Mouse (Mus musculus): ENCODE results near the gene Kirrel.

Gene Kirrel

DNA sequence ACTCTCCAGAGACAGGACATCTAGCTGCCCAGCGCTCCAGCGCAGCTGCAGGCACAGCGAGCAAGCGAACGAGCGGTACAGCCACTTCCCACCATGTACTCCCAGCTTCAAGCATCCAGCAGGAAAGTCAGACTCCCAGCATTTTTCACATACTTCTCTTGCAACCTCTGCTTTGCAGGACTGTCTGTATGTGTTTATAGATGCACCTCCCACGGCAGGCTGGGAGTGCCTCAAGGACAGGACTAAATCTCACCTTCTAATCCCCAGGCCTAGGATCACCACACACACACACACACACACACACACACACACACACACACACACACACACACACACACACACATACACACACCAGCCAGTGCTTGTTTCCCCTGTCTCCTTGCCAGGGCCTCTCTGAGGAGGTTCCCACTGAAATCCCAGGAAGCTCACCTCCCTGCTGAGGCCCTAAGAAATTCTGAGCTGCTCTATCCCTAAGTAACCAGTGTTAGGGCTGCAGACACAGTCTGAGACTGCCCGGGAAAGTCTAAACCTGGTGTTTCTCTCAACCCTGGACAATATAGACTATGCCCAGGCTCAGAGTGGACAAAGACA lies 9.2 kb downstream of the Kirrel start:
- peak in 1 of 2 experiments; percentile 30 for DNase-seq

DNA sequence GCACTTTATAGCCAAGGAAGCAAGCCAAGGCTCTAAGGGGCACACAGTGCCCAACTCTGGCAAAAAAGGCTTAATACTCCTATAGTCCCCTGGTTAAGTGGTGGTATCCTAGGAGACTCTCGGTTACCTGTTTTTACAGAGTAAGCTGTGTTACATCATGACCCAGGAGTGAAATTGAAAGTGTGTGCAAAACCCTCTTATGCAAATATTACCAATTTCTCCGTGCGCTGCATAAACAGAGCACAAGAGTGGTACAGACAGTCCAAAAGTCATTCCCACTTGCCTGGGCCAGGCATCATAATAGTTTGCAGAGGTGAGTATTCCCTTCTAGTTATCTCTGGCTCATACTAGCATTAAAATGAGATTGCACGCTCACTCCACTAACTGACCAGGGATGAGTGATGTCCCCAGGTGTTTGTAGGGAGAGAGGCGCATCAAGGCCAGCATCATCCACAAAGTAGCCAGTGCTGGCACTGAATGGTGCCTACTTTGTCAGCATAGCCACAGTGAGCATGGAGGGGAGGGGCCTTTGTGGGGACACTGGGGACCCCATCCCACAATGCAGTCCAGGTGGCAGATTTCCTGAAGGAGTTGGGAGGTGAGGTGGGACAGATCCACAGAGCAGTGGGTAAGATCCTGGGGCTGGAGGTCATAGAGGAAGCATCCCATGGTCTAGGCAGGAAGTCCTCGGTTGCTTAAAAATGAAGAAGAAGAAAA lies 10.3 kb downstream of the Kirrel start:
- DNase-seq = no peak

DNA sequence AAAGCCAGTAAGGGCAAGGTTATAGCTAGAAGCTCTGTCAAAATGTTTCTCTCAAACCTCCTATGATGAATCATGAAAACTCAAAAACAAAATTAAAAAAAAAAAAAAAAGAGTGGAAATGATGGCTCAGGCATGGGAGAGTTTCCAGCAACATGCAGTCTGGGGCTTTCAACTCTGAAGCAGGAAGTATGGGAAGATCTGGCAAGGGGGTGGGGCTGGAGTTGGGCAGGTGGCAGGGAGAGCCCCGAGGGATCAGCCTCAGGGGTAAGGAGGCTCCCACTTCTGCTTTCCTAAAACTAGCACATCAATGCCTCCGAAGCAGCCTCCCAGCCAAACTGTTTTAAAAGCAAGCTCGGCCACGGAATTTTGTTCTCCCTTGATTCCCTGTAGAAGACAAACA lies 11.4 kb downstream of the Kirrel start:
- no peak for DNase-seq

DNA sequence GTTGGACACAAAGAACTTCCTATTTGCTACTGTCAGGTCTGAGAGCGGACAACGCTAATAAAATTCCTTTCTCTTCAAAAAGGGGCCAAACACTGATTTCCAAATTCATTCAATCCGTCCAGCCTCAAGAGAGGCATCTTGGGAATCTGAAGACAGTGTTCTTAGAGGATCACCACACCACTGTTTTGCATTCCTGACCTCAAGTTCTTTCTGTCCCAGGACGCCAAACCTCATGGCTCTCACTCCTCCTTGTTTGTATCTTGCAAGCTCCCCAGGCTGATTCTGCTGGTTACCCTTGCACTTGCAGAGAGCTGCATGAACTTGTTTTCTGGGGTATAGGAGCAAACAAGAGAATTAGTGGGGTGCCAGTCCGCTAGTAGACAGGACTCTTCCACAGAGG lies 12.2 kb downstream of the Kirrel start:
- DNase-seq = peak in 1 of 2 experiments; percentile 42

DNA sequence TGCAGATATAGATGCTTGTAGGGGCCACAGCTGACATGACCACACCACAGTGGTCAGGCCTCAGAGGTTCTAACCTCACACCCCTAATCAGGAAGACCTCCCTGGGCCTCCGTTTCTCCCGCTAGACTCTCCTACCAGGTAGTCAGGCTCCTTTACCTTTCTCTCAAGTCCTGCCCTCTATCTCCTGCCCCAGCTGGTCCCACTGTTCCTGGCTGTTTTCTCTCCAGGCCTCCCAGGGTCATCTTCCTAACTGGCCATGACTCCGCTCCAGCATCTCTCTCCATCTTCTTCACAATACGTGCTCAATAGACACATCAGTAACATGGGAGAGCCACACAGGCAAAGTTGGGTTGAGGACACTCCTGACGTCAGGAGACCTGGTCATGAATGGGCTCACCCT lies 12.9 kb downstream of the Kirrel start:
- DNase-seq = no peak

DNA sequence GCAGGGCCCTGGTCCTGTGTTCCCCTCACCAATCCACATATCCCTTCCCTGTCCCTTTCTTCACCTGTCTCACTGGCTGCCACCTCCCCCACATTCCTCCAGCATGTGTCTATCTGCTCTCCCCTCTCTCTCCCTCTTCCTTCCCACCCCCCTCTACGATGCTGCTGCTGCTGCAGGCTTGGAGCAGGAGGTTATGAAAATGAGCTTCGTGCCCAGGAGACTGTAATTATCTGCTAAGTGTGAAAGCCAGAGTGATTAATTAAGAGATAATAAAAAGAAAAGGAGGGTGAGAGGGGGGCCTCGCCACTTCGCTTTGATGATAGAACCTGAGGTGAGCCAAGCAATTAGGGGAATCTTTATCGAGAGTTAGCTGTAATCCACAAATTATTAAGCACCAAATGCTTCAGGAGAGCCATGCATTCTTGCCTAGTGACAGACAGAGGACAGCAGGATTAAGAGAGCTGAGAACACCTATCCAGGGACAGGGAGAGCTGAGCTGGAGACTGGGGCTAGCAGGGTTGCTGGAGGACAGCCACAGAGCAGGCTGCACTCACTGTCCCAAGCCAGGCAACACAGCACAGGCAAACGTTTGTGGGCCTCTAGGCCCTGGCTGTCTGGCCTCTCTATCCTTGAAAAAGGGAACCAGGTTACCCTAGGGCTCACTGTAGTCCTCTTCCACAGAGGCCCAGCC lies 13.6 kb downstream of the Kirrel start:
- DNase-seq = no peak

DNA sequence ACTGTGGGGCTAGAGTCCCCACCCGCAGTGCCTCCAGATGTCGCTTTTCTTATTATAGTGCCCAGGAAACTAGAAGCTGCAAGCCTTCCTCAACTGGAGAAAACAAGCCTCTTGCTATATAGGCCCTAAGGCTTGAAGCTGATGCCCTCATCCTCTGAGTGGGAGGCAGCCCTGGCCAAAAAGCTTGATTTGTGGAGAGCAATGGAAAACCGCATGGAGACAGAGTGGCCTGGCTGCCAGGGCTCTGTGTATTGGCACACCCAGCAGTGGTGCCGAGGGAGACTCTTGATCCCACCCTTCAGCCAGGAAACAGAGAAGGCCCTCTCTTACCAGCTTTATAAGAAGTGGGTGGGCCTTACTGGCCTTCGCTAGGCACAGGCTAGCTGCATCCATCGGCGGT lies 15.4 kb downstream of the Kirrel start:
- DNase-seq = no peak

DNA sequence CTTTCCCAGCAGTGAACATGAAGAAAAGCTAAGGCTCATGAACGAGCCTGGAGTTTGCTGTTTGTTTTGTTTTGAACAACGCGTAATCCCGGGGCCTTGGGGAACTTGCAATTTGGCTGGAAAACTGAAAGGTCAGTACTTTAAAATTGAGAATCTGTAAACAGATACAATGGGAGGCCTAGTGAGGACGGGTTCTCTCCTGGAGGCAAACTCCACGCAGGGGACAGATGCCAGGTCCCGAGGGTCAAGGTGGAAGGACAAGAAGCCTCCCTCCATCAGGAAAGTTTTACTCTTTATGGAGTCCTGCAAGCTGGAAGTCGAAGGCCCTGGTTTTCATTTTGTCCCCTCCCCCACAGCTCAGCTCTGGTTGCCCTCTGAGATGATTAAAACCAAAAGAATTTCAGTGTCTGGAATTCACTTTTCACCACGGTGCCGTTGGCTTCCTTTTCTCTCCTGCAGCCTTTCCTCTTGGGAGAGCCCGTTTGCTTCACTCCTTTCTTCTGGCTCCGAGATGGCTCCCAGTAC lies 16.7 kb downstream of the Kirrel start:
- peak; percentile 34 to 35 for DNase-seq

DNA sequence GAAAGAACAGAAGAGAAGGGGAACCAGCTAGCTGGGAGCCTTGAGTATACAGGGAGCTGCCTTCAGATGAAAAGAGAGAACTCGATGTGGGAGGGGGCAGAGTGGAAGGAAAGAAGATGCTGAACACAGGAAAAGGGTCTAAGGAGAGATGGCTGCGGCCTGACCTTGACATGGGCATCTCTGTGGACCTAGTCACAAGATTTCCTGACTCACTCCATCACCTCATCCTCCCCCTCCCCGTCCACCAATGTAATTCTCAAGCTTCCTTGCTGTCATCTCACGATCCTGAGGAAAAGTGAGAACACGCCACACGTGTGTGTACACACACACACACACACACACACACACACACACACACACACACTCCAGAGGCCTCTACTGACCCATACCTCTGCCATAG lies 17.2 kb downstream of the Kirrel start:
- no peak for DNase-seq

DNA sequence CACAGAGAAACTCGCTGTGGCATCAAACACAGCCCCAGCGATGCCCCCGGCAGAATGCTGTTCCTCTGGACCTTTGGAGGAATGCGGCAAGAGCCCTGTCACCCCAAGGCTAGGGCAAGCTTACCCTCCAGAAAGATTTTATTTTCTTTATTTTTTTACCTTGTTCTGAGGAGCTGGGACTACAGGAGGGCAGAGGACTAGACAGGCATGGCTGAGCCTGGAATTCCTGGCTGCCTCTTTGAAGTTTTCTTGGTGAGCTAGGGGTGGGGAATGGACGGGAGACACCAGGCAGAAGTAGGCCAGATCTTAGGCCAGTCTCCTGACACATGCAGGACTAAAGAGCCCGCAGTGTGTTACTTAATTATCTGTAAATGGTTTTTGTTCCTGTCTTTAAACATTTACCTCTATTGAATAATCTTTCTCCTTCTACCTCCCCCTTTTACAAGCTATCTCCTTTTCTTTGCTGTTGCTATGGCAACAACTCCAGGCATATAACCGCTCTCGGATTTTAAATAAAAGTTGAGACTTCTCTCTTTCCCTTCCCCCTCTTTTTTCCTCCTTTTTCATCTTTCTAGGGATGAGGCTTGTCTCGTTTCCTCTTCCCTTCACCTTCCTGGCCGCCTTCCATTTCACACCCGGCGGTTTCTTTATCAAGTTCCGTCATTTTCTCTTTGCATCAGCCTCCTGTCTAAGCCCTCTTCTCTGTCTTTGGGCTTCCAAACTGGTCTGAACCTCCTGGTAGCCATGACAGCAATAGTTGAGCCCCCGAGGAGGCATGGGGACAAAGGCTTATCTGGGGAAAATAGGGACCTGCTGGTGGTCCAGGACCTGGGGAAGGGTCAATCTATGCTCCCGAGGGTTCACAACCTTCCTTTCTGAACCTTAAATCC lies 19.9 kb downstream of the Kirrel start:
- no peak for DNase-seq

DNA sequence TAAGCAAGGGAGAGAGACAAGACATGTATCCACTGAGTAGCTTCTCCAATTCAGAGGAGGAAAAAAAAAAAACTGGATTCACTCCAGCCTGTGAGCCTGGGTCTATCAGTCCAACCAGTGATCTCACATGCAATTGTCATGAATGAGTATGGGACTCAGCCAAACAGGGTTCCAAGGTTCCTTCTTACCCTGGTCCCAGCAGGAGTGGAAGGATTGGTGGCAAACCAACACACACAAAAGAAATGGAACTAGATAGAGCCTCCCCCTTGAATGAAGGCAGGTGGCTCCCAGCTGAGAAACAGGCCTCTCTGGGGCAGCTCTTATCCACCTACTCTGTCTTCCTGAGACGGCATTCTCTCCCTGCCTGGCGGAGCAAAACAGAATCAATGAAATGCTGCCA lies 21.5 kb downstream of the Kirrel start:
- no peak for DNase-seq

DNA sequence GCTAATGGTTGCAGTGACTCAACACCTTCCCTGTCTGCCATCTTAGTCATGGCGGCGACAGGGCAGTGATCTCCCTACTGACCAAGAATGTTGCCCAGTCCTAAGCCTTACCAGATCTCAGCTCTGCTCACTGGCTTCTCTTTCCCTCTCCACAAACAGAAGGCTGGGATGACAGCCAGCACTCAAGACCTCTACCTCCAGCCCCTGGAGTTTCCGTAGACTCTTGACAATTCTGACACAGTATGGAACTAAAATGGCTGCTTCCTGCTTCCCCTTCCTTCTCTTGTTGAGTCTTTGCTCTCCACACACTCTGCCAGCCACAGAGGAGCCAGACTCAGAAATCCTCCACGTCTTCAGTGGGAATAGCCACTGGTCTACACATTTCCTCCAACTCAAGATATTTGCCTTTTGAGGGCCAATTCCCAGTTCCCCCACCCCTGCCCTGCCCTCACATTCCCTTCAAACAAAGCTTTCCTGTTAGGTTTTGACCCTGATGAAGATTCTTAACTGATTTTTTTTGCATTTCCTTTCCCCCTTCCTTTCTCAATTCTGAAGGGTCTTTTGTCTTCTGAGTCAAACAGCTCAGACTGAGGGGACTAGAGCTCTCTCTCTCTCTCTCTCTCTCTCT lies 22.3 kb downstream of the Kirrel start:
- DNase-seq = no peak

DNA sequence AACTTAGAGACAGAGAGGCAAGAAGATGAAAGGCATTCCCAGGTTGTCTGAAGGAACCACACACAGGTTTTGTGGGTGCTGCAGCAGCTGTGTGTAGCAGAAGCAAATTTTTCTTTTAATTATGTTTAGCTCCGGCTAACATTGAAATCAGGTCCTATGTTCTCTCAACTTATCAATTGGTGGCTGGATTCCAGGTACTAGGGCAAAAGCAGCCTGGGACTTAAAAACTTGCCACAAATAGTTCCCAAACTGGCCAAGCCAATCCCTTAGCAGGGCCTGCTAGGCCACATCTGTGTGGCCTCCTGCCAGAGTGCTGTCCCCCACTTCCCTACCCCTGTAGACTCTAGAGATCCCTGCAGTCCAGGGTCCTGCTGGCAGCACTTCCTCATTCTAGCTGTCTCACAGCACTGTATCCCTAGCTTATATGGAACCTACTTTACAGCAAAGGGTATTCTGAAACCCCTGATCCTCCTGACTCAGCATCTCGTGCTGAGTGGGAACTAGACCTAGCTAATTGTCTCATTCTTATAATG lies 23.2 kb downstream of the Kirrel start:
- no peak for DNase-seq

DNA sequence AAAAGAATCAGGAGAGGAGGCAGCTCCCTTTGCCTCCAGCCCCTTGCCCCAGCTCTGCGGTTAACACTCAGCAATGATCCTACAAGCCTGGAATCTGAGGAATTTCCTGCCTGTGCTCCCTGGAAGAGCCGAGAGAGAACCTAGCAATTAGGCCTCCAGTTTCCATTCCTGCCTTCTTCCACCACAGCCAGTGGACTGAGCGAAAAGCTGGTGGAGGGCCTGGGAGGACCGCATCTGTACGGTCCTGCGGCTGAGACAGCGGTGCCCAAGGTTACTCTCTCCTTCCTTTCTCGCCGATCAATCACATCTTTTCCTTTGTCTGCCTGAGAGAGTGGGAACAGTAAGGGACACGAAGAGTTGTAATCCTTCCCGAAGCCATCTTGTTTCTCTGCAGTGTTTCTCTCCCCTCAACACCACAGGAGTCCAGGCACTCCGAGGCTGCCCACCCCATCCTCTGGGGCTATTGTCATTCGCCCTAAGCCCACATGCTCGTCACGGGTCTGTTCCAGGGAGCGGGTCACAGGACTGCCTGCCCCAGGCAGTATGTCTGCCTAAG lies 23.8 kb downstream of the Kirrel start:
- DNase-seq = peak; percentile 47 to 50

DNA sequence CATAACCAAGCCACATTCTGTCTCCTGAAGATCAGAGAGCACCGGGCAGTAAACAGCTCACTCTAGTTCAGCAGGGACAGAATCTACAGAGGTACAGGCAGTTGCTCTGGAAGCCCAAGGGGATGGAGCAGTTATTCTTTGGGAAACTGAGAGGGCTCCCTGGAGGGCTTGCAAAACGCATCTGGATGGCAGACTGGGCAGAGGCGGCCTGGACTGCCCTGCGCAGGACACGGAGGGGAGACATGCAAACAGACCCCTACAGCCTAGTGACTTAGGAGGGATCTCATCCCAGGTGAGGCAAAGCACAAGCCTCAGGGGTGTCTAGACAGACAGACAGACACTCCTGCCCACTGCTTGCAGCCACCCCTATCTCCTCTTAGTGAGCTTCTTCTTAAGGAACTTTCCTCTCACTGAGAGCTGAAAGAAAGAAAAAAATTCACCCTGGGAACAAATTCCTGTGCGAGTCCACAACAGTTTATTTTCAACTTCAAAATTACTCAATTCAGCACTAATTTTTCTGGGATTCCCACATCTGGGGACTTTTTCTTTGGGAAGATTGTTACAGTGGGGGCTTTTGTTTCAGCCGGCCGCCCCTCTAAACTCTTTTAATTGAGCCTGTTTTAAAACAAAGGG lies 24.4 kb downstream of the Kirrel start:
- DNase-seq = no peak

DNA sequence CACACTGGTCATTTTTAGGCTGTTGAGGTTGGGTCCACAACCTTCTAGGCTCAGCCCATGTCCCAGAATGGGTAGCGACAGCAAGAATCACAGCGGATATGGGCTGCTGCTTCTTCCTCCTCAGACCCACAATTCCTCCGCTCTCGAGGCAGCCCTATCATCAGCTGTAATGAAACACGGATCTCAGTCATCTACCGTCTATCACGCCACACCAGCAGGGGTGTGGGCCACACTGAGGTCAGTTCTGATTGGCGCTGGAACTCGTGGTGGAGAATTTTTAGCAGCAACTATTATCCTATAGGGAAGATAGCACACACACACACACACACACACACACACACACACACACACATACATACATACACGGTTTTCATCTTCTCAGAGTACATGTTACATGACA lies 25.1 kb downstream of the Kirrel start:
- DNase-seq = no peak

DNA sequence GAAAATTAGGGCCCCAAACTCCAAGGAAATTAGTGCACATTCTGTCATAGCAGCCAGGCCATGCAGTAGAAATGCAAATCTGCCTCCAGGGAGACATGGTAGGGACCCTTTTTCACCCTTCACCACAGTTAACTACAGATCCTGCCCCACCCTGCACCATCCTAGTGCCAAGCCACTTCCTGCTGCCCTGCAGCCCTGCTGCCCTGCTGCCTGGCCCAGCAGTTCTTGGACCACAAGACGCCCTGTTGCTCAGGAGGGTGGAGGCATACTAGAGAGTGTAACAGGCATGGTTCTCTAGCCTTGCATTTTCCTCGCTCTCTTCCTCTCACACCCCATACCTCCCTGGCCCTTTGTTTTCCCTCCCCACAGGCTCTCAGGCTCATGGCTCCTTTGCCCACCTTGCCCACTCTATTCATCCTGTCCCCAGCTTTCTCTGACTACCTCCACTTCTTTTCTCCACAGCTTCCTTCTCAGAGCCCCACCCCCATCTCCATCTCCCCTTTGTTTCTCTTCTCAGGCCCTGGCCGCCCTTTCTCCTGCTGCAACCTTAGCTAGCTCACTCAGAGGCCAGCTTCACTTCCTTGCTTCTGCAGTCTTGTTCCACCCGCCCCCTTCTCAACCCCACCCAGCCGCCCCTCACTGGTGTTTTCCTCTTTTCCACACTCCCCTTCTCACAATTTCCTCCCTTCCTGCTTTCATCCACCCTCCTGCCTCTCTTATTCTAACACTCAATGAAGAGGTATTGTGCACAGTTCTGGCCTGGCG lies 29.9 kb downstream of the Kirrel start:
- no peak for DNase-seq

DNA sequence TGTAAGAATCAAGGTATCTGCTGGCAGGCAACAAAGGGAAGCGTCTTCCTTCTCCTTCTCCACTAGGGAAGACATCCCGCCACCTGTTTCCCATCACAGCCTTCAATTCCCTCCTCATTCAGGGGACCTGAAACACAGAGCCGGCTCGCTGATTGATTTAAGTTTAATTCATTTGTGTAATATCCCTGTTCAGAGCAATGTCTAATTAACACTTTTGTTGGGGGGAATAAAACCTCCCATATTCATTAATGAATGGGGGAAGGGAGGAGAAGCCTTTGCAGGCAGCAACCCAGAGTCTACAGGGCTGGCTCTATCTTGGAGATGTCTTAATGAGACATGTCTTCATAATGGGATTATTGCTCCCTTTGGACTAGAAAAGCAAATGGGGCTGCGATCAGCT lies 34.3 kb downstream of the Kirrel start:
- no peak for DNase-seq

DNA sequence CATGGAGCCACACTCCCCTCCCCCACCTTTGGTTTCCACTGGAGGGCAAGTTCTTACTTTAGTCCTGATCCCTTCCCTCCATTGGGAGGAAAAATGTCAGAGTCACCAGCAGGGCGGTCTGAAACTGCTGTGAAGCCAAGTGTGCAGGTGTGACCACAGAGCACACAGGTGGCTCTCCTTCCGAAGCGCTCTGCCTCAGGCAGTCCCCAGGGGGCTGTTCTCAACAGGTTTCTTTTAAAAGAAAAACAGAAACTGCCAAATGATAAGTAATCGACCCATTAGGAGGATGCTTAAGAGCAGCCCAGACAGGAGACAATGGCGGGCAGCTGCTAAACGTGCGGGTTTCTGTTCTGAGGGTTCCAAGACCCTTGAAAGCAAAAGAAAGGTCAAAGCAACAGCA lies 37.8 kb downstream of the Kirrel start:
- no peak for DNase-seq

DNA sequence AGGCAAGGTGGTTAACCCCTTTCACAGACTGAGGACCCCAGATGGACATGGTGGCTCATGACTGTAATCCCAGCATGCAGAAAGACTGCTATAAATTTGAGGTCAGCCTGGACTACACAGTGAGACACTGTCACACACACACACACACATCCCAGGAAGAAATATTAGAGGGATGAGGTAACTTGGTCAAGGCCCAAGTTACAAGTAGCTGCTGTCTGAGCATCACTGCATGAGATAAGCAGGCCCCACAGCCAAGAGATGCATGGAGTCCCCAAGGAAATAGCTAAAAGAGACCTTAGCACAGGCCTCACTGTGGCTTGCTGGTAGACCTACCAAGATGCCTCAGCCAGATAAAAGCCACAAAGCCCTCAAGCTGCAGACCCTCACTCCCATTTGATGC lies 39.6 kb downstream of the Kirrel start:
- no peak for DNase-seq

Measured in kidney, postnatal 36 days (tissue).